Mouse (Mus musculus): Measurements from ENCODE around the gene Taok2. TPM values are rescaled to one million over a fixed set of nuclear protein-coding genes. Genes with fewer than 3 reads are reported as not detected.
"Not testable (repeated sequence)": the region's sequence is repeated elsewhere in the genome, so short reads cannot be mapped to it uniquely, and the experiment has no call there.

Taok2 gene
- 10 to 100 TPM; 20.3 to 26.4 TPM for total RNA-seq (2021)
- long read RNA-seq, experiment 1, partial matches to known transcripts = 0 of 4 reads
- long read RNA-seq, experiment 1, other reads (novel, unspliced or antisense) = 4 of 4 reads
- long read RNA-seq, experiment 2, partial matches to known transcripts = 1 of 6 reads
- long read RNA-seq, experiment 2, other reads (novel, unspliced or antisense) = 5 of 6 reads

GRCm38 (mm10) chr7:126884286-126885164 lies at the start of gene Taok2:
Gene Taok2 (minus strand): TSS chr7:126884703.
- DNase-seq = peak; percentile 98

- DNase-seq = no peak
Measured at GRCm38 (mm10) chr7:126932652-126933051, 48.1 kb upstream of the Taok2 start.

GRCm38 (mm10) chr7:126929046-126929445 lies 44.5 kb upstream of the Taok2 start:
- DNase-seq = no peak

GRCm38 (mm10) chr7:126928384-126929037 lies 44.0 kb upstream of the Taok2 start, which contains the start of gene Kctd13:
Gene Kctd13 (plus strand): TSS chr7:126928879.
- peak; percentile 91 for DNase-seq

GRCm38 (mm10) chr7:126926299-126926698 lies 41.8 kb upstream of the Taok2 start:
- no peak for DNase-seq

- no peak for DNase-seq
Measured at GRCm38 (mm10) chr7:126923999-126924398, 39.5 kb upstream of the Taok2 start.

GRCm38 (mm10) chr7:126922624-126923060 lies 38.1 kb upstream of the Taok2 start, which contains the start of gene Tmem219:
Gene Tmem219 (minus strand): TSS chr7:126922917.
- peak; percentile 63 for DNase-seq

- no peak for DNase-seq
Measured at GRCm38 (mm10) chr7:126921563-126921962, 37.1 kb upstream of the Taok2 start.

GRCm38 (mm10) chr7:126919973-126920372 lies 35.5 kb upstream of the Taok2 start:
- DNase-seq = no peak

GRCm38 (mm10) chr7:126918356-126918755 lies 33.9 kb upstream of the Taok2 start:
- not testable (repeated sequence) for DNase-seq

- DNase-seq = no peak
Measured at GRCm38 (mm10) chr7:126914844-126915243, 30.3 kb upstream of the Taok2 start.

- DNase-seq = no peak
Measured at GRCm38 (mm10) chr7:126905590-126905989, 21.1 kb upstream of the Taok2 start.

GRCm38 (mm10) chr7:126899781-126900180 lies 15.3 kb upstream of the Taok2 start:
- DNase-seq = not testable (repeated sequence)

GRCm38 (mm10) chr7:126898102-126898990 lies 13.8 kb upstream of the Taok2 start:
- DNase-seq = peak; percentile 96

GRCm38 (mm10) chr7:126897390-126898101 lies 13.0 kb upstream of the Taok2 start:
- no peak for DNase-seq

GRCm38 (mm10) chr7:126896912-126897311 lies 12.4 kb upstream of the Taok2 start:
- DNase-seq = no peak

- no peak for DNase-seq
Measured at GRCm38 (mm10) chr7:126888852-126889251, 4.3 kb upstream of the Taok2 start.

- no peak for DNase-seq
Measured at GRCm38 (mm10) chr7:126887281-126887680, 2.8 kb upstream of the Taok2 start.

GRCm38 (mm10) chr7:126883731-126884181 lies 747 bp downstream of the Taok2 start:
- peak; percentile 37 for DNase-seq

GRCm38 (mm10) chr7:126881040-126881439 lies 3.5 kb downstream of the Taok2 start:
- no peak for DNase-seq

- no peak for DNase-seq
Measured at GRCm38 (mm10) chr7:126877239-126877638, 7.3 kb downstream of the Taok2 start.
